Mouse (Mus musculus) thymus, adult 18-20 months (tissue): ENCODE data around the gene Dgcr8.

Source experiments
- DNase-seq, 2 experiments: peaks; one replicate each; pipeline ENCODE4 v3.0.0; 2022; ENCODE audit warnings: mixed read lengths in 2 of 2

The Dgcr8 gene

DNA sequence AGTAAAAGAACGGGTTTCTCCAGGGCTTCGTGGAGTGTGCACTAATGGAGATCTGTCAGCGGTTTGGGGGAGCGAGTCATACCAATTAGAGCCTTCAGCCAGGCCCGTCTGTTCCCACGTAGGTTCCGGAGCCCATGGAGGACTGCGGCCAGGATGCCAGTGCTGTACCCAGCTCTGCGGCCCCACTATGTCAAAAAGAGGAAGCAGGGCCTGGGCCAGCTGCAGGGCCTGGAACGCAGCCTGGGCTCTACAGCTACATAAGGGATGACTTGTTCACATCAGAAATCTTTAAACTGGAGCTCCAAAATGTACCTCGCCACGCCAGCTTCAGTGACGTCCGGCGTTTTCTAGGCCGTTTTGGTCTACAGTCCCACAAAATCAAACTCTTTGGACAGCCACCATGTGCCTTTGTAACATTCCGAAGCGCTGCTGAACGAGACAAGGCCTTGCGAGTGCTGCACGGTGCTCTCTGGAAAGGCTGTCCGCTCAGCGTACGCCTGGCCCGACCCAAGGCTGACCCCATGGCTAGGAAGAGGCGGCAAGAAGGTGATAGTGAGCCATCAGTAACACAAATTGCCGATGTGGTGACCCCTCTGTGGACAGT, 39.6 kb downstream of the Dgcr8 start:
- peak; percentile 26 to 48 for DNase-seq

DNA sequence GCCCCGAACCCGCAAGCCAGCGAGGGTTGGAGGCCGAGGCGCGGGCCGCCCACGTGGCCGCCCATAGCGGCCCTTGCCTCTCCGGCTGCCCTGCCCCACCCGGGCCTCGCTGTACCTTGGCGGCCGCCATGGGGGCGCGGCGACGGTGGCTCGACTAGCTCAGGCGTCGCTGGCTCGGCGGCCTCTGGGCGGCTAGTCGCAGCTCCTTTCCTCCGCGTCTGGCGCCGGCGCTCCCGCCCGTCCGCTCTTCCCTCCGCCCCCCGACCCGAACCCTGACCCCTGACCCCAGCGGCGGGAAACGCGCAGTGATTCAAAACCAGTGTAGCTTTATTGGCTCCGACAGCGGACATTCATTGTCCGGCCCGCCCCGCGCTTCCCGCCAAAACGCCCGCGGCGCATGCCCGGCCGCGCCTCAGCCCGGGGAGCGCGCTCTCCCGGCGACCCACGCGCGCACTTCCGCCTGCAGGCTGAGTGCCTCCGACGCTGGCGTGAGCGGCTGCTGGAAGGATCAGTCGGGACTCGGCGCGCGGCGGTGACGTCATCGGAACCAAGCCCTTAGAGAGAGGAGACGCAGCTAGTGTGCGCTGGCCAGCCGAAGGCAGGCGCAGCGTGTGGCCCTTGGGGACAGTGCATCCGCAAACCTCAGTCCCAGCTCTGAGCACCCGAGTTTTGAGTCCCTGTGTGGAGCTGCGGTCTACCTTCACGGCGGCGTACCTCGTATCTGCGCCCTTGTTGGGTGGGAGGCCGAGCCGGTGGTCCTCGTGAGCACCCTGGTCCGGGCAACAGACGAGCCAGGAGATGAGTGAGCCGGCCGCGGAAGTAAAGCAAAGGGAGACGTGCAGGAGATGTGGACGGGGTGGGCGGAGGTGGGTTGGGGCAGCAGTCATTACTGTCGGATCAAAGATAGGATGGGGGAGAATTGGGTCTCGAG, 40.3 kb downstream of the Dgcr8 start, which contains the start of the genes Trmt2a and Ranbp1:
TSS of gene Trmt2a (plus strand) at position 247 of the 931 bp plus-strand sequence.
TSS of gene Ranbp1 (minus strand) at position 300 of the 931 bp plus-strand sequence.
- DNase-seq: peak; percentile 95 to 97

DNA sequence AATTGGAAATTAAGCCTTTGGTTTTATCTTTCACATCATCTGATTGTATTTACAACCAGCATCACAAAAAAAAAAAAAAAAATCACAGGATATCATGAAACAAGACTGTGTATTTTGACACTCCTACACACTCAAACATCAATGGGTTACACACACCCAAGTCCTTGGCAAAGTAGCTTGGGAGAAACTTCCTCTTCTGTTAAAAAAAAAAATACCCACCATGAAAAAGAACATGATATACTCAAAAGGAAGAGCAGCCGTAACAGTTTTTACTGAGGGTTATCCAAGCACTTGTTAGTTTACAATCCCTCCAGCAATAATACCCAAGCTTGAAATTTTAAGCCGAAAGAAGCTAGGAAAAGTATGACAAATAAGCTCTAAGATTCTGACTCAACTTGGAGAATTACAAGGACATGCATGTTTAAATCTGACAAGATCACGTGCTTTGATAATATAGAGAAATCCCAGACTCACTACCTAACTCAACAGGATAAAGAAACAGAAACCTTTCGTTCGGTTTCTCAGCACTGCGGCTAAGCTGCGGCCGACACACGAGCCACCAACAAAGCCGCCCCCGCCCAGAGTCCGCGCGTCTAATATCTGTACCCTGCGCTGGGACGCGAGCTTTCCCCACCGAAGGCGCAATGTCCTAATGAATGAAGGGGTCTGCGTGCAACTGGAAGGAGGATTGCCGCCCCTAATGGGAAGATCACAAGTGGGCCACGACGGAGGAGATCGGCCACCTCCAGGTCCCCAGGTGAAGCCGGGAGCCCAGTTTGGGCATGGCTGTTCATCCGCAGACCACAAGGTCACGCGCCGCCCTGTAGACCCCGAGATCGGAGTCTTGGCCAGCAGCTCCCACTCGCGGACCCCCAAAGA, 41.3 kb downstream of the Dgcr8 start:
- no peak for DNase-seq

DNA sequence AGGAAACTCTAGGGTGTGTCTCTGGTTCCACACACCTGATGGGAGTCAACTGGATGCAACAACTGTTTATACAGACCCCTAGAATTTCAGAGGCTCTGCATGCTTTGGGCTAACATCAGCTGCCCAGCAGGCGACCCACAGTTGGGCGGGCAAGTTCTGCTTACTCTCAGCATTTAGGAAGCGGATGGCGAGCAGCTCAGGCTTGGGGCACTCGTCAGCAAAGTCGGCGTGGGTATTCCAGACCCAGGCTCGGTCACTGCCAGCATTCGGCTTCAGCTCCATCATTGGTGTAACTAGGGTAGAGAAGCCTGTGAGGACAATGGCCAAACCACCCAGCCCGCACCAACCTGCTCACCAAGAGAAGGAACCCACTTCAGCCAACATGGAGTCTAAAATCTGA, 47.5 kb downstream of the Dgcr8 start:
- no peak for DNase-seq

DNA sequence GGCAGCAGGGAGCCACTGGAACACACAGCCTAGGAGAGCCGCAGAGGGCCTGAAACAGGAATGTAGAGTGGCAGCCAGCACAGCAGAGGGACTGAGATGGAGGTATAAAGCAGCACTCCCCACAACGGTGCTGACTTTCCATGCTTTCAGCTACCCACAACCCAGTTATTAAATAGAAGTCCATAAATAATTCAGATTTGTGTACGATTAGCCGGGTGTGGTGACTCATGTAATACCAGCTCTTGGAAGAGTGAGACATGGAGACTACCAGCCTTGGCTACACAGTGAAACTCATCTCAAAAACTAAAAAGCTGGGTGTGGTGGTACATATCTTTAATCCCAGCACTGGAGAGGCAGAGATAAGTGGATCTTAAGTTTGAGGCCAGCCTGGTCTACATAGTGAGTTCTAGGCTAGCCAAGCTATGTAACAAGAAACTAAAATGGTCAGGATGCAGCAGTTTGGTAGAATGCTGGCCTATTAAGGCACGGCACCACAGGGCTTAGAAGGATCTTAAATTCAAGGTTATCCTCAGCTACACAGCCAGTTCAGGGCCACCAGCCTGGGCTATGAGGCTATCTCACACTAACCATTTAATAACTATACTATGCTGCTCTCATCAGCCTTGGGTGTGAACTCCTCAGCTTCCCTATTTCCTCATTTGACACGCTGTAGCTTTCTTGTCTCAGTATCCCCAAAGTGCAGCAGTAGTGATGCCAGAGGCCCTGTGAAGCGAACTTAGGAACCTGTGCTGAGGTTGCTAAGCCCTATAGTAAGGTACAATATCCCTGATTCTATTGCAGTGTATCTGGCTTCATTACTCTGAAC, 52.2 kb downstream of the Dgcr8 start:
- DNase-seq: no peak

DNA sequence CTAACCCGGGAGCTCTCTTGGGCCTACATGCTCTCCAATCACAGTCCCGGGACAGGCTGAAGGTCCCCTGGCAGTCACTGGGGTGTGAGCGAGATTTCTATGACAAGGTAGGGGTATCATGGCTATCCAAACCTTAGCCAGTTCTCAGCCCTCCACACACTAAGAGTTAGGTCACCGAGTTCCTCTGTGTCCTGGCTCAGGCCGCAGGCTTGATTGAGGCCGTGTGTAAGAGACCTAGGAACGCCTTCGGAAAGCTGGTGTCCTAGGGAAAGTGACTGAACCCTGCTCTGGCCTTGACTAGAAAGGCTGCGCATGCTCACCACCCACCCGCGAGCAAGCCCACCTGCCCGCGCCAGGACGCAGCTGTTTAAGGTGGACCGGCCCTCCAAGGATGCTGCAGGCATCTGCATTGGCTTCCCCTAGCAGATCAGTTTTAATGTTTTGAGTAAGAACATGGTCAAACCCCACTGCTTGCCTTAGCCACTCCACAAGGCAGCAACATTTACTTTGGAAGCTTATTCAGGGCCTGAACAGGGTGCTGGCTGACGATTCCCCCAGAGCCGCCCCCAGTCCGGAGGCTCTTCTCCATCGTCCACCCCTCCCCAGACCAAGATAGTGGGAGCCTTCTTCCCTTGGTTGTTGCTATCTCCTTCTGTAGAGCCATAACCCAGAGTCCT, 53.5 kb downstream of the Dgcr8 start:
- DNase-seq: peak in 1 of 2 experiments; percentile 57

DNA sequence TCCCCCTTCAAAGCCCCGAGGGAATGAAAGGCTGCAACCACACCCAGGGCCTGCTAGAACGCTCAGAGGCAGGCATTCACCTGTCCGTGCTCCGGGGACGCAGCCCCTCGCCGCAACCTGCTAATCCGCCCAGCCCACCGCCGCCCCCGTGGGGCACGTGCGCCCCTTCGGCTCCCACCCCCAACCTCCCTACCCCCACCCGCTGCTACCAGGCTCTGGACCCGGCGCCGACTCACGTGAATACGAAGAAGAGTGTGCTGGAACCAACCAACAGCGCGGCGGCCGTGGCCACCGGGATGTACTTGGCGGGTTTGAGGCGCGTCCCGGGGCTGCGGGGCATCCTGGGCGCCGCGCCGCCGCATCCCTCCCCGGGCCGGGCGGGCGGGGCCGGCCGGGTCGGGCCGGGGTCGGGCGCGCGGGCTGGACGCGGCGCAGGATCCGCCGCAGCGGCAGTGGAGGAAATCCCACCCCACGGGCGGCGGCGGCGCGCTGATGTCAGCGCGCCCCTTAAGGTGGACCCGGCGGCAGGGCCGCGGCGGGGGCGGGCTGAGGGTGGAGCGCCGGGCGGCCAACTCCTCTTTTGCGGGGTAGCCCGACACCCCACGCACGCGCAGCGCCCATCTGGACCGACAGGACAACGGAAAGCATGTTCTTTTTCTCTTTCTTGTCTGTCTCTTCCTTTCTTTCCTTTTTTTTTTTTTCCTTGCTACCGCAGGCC, 54.2 kb downstream of the Dgcr8 start, which contains the start of gene Zdhhc8:
TSS of gene Zdhhc8 (minus strand) at position 466 of the 718 bp plus-strand sequence.
- peak in 1 of 2 experiments; percentile 47 for DNase-seq

DNA sequence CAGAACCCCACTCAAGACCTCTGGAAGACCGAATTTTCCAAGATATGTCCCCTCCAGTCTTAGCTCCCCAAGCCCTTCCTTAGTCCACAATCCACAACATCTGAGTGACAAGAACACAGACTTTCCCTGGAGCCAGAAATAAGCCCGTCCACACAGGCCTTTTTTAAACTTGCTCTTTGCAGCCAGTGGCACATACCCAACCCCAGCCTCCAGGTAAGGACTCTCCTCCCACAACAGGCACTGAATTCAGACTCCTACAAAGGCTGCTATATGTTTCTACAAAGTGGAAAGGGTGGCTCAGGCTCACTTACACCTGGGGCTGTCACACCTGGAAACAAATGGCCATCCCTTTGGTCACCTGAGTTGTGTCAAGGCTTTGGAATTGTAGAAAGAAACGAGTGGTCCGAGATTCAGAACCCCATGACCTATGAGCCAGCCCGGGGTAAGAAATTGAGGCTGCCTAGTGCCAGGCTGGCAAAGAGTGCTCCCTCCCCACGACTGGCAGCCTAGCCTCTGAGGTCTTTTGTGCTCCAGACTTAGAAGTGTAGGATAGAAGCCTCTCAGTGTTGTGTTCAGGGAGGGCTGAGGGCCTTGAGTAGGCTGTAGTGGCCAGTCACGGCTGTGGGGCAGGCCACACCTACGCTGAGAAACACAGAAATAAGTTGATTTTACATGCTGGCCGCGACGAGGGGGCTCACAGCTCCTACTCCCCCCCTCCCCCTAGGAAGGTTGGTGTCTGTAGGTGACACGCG, 55.0 kb downstream of the Dgcr8 start:
- no peak for DNase-seq

DNA sequence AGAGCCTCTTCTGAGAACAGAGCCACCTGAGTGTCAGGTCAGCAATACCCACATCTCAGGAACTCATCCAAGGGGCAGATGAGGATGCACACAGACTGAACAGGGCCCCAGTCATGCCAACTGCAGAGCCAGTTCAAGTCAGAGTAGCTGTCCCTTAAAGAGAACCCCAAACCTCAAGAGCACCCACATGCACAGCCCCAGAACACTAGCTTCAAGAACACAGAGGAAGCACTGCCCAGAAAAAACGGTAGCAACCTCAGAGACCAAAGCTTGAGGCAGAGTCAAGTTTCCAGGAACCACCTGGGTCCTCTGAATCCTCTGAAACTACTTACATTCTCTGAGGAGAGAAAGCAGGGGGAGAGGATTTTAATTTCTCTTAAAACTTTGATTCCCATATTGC, 55.6 kb downstream of the Dgcr8 start:
- DNase-seq: peak in 1 of 2 experiments; percentile 58

DNA sequence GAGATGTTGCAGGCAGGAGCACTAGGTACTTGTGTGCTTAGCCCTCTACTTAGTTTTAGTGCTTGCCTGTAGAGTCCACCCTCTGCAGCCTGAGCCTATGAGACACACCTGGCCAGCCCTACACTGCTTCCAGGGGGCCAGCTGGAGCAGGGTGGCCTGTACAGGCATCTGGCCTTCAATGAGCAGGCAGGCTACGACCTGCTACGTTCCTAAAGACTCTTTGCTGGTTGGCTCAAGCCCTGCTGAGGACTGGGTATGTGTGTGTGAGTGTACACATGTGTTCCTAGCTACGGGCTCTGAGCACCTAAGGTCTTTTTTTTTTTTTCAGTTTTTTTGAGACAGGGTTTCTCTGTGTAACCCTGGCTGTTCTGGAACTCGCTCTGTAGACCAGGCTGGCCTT, 57.6 kb downstream of the Dgcr8 start:
- DNase-seq: no peak

DNA sequence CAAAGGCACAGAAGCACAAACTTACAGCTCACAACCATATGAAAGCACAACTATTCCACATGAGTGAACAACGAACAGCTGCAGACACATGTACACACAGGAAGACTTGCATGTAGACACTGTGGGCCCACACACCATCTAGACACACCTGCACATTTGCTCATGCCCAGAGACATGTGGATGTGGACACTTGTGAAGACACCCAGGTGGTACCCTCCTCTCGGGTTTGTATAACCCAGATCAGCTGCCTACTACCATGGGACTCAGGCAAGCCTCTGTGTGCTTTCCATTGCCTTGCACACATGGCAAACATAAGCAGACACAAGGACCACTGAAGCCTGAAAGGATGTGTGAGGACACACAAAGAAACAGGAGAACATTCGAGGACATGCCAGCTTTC, 58.0 kb downstream of the Dgcr8 start:
- peak in 1 of 2 experiments; percentile 47 for DNase-seq

DNA sequence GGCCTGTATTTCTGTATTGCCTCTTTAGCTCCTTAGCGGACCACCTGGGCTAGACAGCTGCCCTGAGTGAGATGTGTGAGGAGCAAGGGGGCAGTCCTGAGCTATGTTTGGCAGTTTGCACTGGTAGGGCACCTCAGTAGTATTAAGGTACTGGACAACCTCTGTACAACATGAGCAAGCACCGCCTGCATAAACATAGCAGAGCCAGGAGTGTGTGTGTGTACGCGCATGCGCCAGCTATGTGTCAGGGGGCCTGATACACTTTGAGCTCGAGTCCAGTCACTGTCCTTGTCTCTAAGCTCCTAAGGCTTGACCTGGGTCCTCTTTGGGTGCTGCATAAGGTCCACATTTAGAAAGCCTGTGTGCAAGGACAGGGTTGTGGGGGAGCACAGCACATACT, 58.4 kb downstream of the Dgcr8 start:
- no peak for DNase-seq

DNA sequence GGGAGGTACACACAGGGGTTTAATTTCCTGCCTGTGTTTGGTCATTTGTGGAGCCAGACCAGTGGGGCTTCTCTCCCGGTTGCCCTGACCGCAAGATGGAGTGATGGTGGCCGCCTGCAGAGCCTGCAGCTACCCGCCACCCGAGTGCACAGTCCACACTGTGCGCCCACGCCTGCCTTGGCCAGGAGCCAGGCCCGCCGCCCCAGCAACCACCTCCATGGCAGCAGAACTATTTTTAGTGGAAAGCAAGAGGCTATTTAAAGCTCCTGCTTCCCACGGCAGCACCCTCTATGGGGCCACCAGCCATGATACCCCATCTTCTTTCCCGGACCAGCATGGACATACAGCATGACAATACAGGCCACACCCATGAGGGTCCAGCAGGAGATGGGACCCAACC, 59.4 kb downstream of the Dgcr8 start:
- DNase-seq: no peak

DNA sequence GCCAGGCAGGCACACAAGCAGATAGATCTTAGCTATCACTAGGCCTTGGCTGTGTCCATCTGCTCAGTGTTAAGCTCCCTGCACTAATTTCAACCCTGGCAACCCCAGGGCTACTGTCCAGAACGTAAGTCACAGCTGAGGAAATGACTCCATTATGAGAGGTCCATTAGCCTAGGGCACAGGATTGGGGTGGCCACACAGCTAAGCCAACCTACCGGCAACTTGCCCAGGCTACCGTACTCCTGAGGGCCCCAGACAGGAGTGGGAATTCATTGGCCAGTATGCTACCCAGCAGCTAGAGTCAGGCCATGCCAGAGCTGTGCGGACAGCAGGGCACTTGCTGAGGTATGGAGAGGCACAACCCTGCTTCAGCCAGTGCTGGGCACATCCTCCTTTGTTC, 60.2 kb downstream of the Dgcr8 start:
- DNase-seq: no peak

DNA sequence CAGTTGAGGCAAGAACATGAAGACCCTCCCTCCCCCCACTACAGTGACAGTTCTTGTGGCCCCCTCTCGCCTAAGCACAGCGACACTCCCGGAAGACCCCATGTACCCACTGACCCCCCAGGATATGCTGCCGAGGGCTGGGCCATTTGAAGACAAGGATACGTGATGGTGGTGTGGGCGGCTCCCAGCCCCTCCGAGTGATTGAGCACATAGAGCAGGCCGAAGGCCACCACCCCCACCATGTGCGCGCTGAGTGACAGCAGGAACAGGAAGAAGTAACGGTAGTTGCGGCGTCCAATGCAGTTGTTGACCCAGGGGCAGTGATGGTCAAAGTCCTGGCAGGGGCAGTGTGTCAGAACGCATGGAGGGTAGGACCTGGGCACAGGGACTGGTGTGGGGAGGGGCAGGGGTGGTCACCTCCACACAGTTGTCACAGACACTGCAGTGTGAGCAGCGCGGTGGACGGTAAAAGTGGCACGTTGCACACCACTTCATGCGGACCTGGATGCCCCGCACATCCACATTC, 61.1 kb downstream of the Dgcr8 start:
- DNase-seq: no peak

DNA sequence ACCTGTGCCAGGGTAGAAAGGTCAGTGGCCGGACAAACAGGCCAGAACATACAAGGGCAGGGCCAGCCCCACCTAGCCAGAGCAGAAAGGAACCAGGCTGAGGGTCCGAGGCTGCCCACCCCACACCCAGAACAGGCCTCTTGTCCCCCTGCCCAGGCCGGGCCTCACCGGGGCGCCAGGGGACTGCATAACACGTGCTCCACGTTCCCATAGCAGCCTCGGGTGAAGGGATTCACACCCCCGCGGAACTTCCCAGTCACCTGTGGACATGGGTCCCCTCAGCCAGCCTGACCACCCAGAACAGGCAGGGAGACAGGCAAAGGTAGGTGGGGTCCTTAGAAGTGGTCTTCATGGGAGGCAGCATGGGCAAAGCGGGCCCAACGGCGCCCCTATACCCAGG, 61.9 kb downstream of the Dgcr8 start:
- DNase-seq: no peak

DNA sequence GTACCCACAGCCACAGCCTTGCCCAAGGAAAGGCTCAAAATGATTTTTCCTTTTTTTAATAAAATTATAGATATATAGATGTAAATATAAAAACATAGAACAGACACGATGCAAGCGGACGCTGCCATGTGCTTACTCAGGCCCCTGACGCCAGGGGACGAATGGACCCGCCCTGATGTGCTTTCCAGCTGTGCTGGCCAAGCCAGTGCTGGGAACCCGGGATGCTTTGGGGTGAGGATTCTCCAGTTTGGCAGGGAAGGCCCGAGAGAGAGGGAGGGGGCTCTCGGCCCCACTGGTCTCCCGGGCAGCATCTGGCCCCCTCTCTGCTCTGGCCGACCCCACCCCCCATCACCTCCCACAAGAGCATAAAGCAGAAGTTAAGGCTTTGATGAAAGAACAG, 66.9 kb downstream of the Dgcr8 start:
- no peak for DNase-seq

DNA sequence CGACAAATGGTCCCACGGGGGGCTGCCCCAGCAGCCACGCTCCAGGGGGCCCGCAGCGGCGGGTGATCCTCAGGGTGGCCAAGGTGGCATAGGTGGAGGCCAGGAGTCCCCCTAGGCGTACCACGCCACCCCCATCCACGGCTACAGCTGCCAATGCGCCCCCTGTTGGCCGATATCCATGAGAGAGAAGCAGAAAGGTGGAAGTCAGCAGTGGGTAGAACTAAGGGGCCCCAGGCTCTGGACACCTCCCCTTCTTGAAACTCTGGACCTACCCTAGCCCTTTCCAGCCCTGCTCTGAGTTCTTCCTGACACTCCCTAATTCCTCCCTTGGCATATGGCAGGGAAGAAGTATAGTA, 67.5 kb downstream of the Dgcr8 start:
- DNase-seq: no peak

DNA sequence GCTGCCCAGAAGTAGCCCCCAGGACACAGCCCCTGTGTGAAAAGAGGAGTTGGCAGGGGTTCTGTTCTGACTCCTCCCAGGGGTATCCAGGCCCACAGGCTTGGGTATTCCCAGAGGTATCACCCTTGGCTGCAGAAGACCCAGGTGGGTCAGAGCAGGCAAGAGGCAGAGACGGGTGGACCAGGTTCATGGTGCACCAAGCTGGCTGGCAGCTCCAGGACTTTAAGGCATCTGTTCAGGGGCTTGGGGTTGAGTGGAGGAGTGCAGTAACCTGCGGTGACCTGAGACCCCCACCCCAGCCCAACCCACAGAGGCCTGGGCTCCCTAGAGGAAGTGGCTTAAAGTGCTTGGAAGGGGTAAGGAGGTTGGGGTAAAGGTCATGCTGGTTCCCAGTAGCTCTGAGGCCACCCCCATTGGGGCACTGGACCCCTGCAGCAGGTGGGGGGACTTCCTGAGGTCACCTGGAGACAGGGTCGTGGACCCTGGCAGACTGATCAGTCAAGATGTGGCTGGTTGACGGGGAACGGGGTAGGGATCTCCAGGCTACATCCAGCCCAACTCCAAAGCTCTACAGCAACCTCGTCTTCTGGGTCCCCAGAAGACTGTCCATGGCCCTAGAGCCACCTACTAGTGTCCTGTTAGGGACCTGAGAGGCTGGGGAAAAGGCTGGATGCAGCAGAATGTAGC, 68.0 kb downstream of the Dgcr8 start:
- DNase-seq: no peak
